Mouse (Mus musculus): ENCODE data around the gene Ppp1r9a.

DNA sequence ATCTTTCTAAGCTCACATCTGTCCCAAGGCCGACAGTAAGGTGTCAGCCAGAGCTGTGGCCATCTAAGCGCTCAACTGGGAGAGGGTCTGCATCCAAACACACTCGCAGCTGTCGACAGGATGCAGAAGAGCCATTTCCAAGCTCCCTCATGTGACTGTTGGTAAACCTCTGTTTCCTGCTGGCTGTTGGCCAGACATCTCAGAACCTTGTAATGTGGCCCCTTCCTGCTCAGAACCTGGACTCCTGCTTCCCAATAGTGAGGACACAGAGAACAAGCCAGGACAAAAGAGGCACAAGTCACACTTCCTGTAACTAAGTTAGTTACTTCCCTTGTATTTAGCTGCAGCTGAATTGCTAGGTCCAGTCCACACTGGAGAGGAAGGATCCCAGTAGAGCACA is 190.8 kb downstream of the Ppp1r9a start:
- TF ChIP-seq POLR2A (IDR thresholded peaks at IDR 0.05; ENCODE audit: low read depth, low read length) (no peak), CTCF (IDR thresholded peaks at IDR 0.05; ENCODE audit: extremely low read depth, insufficient read length, insufficient replicate concordance, low read depth, low read length) (no peak)
